Mouse (Mus musculus) lung, postnatal 4 days (tissue): Measurements from ENCODE around the gene AI837181.

Source experiments
- DNase-seq, 2 experiments: peaks; one replicate each; pipeline ENCODE4 v3.0.0; 2021

AI837181 gene

GRCm38 (mm10) chr19:5418750-5419466 lies 6.0 kb upstream of the AI837181 start:
- no peak for DNase-seq

- DNase-seq: no peak
Observed at GRCm38 (mm10) chr19:5419630-5420029, 5.3 kb upstream of the AI837181 start.

- no peak for DNase-seq
Observed at GRCm38 (mm10) chr19:5420579-5420978, 4.4 kb upstream of the AI837181 start.

- DNase-seq: no peak
Observed at GRCm38 (mm10) chr19:5421784-5422183, 3.2 kb upstream of the AI837181 start.

- DNase-seq: no peak
Observed at GRCm38 (mm10) chr19:5422267-5422666, 2.7 kb upstream of the AI837181 start.

- no peak for DNase-seq
Observed at GRCm38 (mm10) chr19:5422895-5423443, 2.0 kb upstream of the AI837181 start.

GRCm38 (mm10) chr19:5423561-5423960 lies 1.4 kb upstream of the AI837181 start:
- no peak for DNase-seq

GRCm38 (mm10) chr19:5424092-5424781 lies 707 bp upstream of the AI837181 start:
- DNase-seq: peak; percentile 86 to 93

- no peak for DNase-seq
Observed at GRCm38 (mm10) chr19:5425906-5426565, 1.1 kb downstream of the AI837181 start.

- no peak for DNase-seq
Observed at GRCm38 (mm10) chr19:5426640-5427290, 1.8 kb downstream of the AI837181 start.

GRCm38 (mm10) chr19:5428083-5428482 lies 3.1 kb downstream of the AI837181 start:
- peak in 1 of 2 experiments; percentile 58 for DNase-seq

- DNase-seq: no peak
Observed at GRCm38 (mm10) chr19:5429219-5429618, 4.3 kb downstream of the AI837181 start.

- peak in 1 of 2 experiments; percentile 55 for DNase-seq
Observed at GRCm38 (mm10) chr19:5429806-5430205, 4.9 kb downstream of the AI837181 start.

- no peak for DNase-seq
Observed at GRCm38 (mm10) chr19:5430408-5430807, 5.5 kb downstream of the AI837181 start.

GRCm38 (mm10) chr19:5431911-5432464 lies 7.0 kb downstream of the AI837181 start:
- peak in 1 of 2 experiments; percentile 41 for DNase-seq

GRCm38 (mm10) chr19:5432992-5433852 lies 8.3 kb downstream of the AI837181 start:
- DNase-seq: peak; percentile 70 to 73

- DNase-seq: no peak
Observed at GRCm38 (mm10) chr19:5433951-5434350, 9.0 kb downstream of the AI837181 start.

GRCm38 (mm10) chr19:5444371-5444908 lies 19.5 kb downstream of the AI837181 start:
- DNase-seq: no peak

GRCm38 (mm10) chr19:5444954-5445353 lies 20.0 kb downstream of the AI837181 start:
- no peak for DNase-seq

- DNase-seq: no peak
Observed at GRCm38 (mm10) chr19:5445747-5446146, 20.8 kb downstream of the AI837181 start.
